Mouse (Mus musculus) CD4-positive, CD25-positive, alpha-beta regulatory T cell, adult 2 months (primary cell): Measurements from ENCODE around the gene Creld2.
"Not testable (repeated sequence)": the region's sequence is repeated elsewhere in the genome, so short reads cannot be mapped to it uniquely, and the experiment has no call there.

Source experiments
- DNase-seq: peaks from one replicate; pipeline ENCODE4 v3.0.0-alpha.2; 2012; ENCODE audit warnings: low read depth, low spot score

The Creld2 gene

GRCm38 (mm10) chr15:88819026-88819905 lies at the start of gene Creld2, which contains the start of gene Alg12:
Gene Creld2, plus strand, starts transcription at chr15:88819646.
Gene Alg12, minus strand, starts transcription at chr15:88819318.
- DNase-seq = peak; percentile 99

GRCm38 (mm10) chr15:88774630-88775029 lies 44.8 kb upstream of the Creld2 start:
- DNase-seq = not testable (repeated sequence)

- DNase-seq = no peak
Measured at GRCm38 (mm10) chr15:88792140-88792850, 27.2 kb upstream of the Creld2 start.

- not testable (repeated sequence) for DNase-seq
Measured at GRCm38 (mm10) chr15:88794729-88795128, 24.7 kb upstream of the Creld2 start.

GRCm38 (mm10) chr15:88799950-88800371 lies 19.5 kb upstream of the Creld2 start:
- DNase-seq = no peak

GRCm38 (mm10) chr15:88800921-88801354 lies 18.5 kb upstream of the Creld2 start:
- no peak for DNase-seq

- no peak for DNase-seq
Measured at GRCm38 (mm10) chr15:88801903-88802302, 17.5 kb upstream of the Creld2 start.

DNA sequence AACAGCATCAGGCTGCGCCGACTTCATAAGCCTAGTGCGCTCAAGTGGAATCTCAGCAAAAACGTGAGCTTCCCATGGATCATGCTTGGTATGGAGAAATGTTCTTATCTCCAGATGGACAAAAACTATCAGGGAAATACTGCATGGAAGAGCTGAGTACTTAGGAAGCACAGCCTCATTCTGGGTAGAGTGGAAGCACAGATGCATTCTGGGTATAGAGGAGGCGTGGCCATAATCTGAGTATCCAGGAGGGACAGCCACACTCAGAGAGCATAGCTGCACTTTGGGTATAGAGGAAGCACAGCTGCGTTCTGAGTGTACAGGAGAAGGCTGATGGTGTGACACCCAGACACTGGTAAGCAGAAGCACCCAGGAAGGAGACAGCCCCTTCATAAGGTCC lies 17.1 kb upstream of the Creld2 start:
- no peak for DNase-seq

- DNase-seq = no peak
Measured at GRCm38 (mm10) chr15:88808121-88808520, 11.3 kb upstream of the Creld2 start.

DNA sequence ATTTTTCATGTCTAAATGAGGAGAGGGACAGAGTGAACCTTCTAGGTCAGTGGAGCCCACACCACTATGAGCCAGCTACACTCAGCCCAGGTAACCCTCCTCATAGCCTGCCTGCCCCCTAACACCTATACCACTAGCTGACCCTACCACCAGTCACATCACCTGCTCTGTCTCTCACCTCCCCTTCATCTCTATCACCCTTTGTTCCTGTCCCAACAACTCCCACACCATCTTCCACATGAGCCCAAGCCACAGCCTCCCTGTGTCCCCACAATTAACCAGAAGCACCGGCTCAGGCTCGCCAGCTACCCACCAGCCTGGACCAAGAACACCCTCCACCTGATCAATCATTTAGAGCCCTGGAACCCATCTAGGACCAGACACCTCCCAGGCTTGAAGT lies 9.1 kb upstream of the Creld2 start:
- DNase-seq = no peak

DNA sequence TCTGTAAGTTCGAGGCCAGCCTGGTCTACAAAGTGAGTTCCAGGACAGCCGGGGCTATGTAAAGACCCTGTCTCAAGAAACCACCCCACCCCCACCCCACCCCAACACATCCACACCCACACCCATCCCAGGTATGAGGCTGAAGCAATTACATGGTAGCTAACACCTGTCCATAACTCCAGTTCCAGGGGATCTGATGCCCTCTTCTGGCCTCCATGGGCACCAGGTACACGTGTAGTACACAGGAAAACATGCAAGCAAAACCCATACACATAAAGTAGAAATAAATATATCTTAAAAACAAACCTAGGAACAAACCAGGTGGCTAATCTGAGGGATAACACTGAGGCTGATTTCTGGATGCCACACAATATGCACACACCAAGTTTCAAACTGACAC lies 6.2 kb upstream of the Creld2 start:
- DNase-seq = no peak

DNA sequence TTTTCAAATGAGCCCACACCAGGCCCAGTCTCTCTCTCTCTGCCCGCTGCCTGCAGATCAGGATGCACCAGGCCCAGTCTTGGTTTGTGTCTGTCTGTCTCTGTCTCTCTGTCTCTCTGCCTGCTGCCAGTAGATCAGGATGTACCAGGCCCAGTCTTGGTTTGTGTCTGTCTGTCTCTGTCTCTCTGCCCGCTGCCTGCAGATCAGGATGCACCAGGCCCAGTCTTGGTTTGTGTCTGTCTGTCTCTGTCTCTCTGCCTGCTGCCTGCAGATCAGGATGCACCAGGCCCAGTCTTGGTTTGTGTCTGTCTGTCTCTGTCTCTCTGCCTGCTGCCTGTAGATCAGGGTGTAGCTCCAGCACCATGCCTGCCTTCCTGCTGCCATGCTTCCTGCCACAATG lies 5.6 kb upstream of the Creld2 start:
- DNase-seq = not testable (repeated sequence)

GRCm38 (mm10) chr15:88814411-88815047 lies 4.9 kb upstream of the Creld2 start:
- DNase-seq = peak; percentile 44

DNA sequence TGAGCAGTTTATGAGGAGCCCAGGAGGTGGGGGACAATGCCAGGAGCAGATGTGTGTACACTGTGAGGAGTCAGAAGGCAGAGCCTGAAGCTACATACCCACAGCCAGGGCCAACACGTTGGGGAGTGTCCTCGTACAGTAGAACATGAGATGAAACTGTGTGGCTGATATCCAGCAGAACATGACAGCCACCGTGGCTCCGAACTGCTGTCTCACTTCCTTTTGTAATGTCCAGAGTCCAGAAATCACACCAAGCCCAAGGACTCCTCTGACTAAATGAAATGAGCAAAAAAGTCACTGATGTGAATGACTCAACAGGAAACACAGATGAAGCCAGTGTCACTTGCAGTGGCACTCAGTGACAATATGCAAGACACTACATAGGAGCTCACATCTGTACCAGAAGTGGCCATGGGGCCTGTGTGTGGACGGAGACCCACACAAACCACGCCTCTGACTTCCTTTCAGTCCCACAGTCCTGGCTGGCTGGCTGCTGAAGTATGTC lies 4.2 kb upstream of the Creld2 start:
- DNase-seq = no peak

DNA sequence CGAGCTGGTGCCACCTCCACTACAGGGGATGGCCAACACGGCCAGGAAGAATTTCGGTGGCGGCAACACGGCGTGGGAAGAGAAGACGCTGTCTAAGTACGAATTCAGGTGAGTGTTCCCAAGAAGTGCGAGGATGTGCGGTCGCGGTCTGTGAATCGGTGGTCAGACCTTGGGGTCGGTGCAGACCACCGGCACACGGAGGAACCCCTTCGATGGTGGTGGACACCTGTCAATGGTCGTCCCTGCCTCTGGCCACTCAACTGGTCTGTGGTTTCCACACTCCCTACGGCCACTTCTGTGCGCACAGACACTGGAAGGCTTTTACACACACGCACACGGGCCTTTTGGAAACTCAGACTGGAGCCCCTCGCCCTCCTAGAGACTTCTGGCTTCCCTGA lies 459 bp downstream of the Creld2 start:
- DNase-seq = no peak

DNA sequence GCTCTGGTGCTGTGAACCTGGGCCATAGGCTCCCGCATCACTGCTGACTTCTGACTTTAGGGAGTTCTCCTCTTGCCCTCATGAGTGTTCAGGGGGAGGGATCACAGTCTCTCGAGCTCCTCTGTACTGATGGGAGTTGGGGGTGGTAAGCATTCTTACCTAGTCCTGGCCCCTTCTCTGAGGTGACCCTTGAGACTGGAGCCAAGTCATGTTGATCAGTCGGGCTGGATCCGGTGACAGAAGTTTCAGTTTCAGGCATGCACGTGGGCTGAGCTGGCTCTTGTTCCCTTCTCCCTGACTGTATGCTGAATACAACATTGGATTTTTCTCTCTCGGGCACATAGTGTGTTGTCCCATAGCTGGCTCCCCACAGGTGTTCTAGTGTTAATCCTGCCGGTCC lies 2.0 kb downstream of the Creld2 start:
- DNase-seq = no peak

GRCm38 (mm10) chr15:88822513-88822912 lies 3.1 kb downstream of the Creld2 start:
- DNase-seq = no peak

GRCm38 (mm10) chr15:88823376-88823775 lies 3.9 kb downstream of the Creld2 start:
- DNase-seq = no peak

- no peak for DNase-seq
Measured at GRCm38 (mm10) chr15:88827466-88827865, 8.0 kb downstream of the Creld2 start.

GRCm38 (mm10) chr15:88827991-88828799 lies 8.7 kb downstream of the Creld2 start:
- peak; percentile 68 for DNase-seq
